Mouse (Mus musculus): ENCODE results near the gene Aurkb.

Gene Aurkb

DNA sequence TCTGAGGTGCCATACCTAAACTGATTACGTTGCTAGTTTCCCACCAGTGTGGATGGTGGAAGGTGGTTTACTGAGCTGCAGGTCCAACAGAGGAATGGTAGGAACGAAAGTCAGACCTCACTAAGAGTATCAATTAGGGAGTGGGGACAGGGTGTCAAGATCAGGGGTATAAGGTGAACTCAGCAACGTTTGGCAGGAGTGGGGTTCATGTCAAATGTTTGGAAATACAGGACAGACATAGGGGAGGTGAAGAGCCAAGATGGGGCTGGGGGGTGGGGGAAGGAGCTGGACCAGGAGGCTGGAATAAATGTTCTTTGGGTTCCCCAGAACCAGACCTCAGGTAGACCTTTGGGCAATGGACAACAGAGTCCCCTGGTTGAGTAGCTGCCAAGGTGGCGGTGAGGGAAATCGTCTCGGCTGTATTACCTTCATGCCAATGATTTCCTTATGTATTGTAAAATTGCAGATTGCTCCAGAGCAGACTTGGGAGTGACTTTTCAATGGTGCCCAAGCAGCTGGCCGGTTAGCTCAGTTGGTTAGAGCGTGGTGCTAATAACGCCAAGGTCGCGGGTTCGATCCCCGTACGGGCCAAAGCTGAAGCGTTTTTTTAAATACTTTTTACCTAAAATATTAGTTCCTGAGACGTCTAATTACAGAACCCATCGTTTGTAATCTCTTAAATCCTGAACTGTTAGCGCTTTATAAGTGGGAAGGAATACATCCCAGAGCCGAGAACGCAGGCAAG, 8.8 kb upstream of the Aurkb start:
- DNase-seq (ENCODE audit: extremely low read depth, low read depth, low spot score) = no peak

DNA sequence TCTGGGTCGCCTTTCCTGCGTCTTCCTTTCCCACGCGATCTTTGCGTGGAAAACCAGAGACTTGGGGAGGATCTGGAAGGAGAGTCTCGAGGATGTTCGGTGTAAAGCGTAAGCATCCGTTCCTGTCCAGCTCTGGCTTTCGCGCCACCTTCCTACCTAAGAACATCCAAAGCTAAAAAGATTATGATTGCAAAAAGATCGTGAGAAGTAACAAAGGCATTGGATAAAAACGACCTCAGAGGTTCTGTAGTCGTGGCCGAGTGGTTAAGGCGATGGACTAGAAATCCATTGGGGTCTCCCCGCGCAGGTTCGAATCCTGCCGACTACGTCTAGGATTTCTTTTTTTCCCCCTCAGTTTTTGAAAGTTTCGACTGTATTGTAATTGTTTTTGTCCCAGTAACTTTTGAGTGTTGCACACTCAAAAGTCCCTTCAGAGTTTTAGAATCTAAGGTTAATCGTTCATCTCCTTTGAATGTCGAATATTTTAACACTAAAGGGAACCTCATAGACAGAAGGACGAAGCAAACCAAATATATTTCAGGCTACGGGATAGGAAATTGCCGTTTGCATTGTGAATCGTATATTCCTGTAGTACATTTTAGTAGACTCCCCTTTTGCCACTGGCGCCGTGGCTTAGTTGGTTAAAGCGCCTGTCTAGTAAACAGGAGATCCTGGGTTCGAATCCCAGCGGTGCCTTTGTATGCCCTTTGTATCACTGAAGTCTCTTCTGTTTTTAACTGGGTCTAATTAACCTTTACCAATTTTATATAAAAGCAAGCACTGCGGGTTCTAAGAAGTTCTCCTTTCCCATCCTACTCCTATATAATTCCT, 8.0 kb upstream of the Aurkb start:
- DNase-seq (ENCODE audit: extremely low read depth, low read depth, low spot score) = no peak

DNA sequence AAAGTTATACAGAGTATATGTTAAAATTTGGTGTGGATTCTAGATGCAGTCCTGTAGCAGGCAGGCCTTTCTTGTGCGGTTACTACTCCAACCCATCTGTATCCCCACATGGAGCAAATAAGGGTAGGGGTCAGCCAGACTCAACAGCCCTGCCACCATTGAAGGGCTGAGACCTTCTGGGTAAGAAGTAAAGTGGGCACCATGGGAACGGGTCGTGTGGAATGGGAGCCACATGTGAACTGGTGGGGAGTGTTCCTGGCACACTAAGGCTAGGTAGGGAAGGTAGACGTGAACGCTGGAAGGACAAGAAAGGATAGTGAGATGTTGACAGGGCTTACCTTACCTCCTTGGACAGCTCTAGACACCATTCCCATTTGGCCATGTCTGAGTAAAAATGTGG, 7.3 kb upstream of the Aurkb start:
- DNase-seq (ENCODE audit: extremely low read depth, low read depth, low spot score) = no peak

DNA sequence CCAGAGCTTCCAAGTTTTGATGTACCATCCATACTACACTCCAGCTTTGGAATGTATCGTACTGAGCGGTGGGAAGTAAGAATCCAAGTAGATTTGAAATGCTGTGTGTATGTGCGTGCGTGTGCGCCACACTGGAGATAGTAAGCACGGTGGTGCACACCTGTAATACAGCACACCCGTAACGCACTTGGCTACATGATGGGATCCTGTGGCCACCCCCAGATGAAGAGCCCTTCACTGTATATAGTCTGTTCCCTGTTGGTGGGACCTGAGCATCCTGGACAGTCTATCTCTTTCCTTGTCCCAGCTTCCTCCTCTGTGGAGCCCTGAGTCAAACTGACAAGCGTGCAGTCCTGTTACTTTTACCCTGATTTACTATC, 938 bp downstream of the Aurkb start:
- no peak for DNase-seq (ENCODE audit: extremely low read depth, low read depth, low spot score)

DNA sequence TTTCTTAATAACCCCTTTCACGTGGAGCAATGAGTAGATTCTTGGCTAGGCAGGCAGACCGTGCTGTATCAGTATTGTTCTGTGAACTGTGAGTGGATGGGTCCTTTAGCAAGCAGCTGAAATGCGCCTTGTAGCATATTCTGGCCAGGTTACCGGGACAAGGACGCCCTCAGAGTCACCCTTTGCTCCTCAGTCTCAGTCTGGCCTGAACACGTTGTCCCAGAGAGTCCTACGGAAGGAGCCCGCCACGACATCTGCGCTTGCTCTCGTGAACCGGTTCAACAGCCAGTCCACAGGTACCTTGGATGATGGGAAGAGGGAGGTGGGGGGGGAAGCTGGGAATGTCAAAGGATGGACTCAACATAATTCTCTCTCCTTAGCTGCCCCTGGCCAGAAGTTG, 2.1 kb downstream of the Aurkb start:
- no peak for DNase-seq (ENCODE audit: extremely low read depth, low read depth, low spot score)

DNA sequence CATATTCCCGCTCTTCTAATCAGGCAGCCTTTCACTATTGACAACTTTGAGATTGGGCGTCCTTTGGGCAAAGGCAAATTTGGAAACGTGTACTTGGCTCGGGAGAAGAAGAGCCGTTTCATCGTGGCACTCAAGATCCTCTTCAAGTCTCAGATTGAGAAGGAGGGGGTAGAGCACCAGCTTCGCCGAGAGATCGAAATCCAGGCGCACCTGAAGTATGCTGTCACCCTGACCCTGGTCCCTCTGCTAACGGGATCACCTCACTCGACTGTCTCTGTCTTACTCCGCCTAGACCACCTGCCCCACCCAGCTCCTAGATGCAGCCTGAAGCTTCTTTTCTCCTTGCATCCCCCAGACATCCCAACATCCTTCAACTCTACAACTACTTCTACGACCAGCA, 2.7 kb downstream of the Aurkb start:
- no peak for DNase-seq (ENCODE audit: extremely low read depth, low read depth, low spot score)

DNA sequence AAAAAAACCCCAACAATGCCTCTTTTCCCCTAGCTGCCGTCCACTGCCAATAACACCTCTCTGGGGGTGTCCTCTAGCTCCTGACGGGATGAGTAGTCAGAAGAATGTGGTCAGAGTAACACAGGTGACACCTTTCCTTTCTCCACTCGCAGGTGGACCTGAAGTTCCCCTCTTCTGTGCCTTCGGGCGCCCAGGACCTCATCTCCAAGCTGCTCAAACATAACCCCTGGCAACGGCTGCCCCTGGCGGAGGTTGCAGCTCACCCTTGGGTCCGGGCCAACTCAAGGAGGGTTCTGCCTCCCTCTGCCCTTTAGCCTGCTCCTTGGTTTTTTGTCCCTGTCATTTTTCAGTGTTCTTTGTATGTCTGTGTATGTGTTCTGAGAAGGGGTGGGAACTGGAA, 5.3 kb downstream of the Aurkb start:
- no peak for DNase-seq (ENCODE audit: extremely low read depth, low read depth, low spot score)

DNA sequence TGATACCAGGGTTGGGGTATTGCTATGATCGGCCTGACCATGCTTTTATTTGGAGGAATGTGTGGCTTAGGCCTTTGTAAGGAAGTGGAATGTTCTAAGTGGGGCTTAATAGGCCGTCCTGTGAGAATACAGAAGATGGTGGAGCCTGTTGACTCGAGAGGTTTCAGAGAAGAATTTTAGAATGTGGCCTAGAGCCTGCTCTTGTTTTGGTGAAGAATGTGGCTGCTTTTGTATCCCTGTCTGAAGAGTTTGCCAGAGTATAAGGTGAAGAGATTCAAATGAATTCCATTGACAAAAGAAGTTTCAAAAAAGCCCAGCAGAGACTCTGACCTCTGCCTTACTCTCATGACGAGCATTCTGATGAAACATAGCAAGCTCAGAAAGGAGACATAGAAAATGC, 6.3 kb downstream of the Aurkb start:
- no peak for DNase-seq (ENCODE audit: extremely low read depth, low read depth, low spot score)

DNA sequence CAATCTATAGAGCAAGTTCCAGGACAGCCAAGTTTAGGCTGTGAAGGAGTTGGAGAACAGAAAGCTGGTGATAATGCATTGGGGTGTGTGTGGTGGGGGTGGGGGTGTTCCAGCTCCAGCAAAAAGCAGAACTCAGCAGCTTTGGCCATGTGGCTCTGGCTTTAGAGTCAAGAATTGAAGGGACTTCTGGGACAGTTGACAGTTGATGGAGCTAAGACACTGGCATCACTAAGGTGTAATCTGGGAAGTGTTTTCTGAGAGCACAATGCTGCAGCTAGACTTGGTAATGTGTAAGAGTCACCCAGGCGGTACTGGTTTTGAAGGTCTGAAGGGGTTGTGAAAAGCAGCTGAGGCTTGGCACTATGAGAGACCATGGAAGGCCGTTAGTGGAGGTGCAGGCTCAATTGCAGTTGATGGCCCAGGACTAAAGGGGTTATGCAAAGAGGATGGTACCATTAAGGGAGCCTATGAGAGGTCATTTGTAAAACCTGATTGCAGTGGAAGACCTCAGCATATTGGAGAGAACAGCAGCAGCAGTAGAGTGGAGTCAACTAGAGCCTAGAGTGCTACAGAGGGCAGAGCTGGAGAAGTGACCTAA, 7.5 kb downstream of the Aurkb start:
- no peak for DNase-seq (ENCODE audit: extremely low read depth, low read depth, low spot score)

DNA sequence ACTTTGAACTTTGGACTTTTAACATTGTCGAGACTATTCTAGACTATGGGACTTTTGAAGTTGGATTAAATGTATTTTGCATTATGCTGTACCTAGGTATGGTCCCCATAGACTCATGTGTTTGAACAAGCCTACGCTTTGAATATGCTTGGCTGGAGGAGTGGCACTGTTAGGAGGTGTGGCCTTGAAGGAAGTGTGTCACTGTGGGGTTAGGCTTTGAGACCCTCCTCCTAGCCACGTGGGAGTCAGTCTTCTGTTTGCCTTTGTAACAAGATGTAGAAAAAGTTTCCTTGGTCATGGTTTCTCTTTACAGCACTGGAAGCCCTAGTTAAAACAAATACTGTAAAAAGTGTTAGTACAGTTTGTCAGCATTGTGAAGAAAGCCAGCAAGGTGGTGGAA, 8.4 kb downstream of the Aurkb start:
- DNase-seq (ENCODE audit: extremely low read depth, low read depth, low spot score) = no peak

DNA sequence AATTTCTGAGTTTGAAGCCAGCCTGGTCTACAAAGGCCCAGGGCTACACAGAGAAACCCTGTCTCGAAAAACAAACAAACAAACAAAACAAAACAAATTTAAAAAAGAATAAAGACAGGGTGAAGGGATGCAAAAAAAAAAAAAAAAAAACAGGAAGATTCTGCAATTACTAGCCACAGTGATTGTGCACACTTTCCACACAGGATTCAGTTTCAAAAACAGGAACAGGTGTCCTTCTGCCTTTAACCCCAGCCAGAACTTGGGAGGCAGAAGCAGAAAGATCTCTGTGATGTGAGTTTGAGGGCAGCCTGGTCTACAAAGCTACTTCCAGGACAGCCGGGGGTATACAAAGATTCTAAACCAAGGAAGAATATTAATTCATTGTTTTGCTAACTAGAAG, 12.8 kb downstream of the Aurkb start:
- no peak for DNase-seq (ENCODE audit: extremely low read depth, low read depth, low spot score)

DNA sequence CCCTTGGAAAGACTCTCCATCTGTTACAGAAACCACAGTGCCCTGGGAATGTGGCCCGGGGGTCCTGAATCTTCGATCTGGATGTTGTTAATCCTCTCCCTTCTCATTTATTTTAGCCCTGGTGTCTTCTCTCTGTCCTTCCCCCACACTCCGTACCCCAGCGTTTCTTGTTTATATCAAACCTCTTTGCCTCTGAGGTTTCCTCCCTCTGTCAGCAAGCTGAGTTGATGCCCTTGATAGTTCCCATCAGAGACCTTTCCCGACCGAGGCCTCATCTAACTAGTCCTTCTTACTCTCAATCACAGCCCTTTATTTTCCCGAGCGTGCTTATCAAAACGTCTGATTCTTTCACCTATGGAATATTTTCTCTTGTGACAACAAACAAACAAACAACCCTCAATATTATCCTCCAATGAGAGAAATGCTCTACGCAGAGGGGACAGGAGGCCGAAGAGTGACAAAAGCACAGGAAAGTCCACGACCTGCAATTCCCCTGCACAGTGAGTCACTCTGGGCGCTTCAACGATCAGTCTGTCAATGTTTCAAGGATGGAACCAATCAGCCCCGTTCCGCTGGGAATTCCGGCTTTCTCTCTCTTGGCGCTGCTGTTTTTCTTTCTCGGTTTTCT, 13.4 kb downstream of the Aurkb start:
- no peak for DNase-seq (ENCODE audit: extremely low read depth, low read depth, low spot score)

DNA sequence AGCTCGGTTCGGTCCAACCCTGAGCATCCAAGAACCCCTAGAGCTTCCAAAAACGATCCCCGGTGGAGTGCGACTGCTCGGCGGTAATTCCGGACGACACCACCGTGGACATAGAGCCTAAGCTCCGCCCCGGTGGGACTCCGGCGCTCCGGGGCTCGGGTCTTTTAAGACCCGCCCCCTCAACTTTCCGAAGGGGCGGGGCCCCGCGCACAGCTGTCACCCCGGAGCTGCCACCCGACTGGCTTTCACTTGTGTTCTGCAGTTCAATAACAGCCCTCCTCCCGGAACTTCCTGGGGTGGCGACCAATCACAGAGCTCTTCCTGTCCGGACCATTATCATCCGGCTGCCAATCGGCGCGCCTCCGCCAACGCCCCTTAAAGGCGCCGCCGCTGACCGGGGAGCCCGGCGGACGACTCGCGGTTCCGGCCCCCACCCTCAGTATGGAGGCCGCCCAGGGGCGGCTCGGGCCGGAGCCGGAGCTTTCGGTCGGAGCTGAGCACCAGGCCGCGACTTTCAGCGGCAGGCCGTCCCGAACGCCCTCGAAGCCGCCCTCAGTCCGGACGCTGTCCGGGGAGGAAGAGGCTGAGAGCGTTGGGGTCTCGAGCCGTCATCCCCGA, 14.0 kb downstream of the Aurkb start, which contains the start of gene Borcs6:
Gene Borcs6 (plus strand): TSS at position 361 of the 618 bp plus-strand sequence.
- no peak for DNase-seq (ENCODE audit: extremely low read depth, low read depth, low spot score)

DNA sequence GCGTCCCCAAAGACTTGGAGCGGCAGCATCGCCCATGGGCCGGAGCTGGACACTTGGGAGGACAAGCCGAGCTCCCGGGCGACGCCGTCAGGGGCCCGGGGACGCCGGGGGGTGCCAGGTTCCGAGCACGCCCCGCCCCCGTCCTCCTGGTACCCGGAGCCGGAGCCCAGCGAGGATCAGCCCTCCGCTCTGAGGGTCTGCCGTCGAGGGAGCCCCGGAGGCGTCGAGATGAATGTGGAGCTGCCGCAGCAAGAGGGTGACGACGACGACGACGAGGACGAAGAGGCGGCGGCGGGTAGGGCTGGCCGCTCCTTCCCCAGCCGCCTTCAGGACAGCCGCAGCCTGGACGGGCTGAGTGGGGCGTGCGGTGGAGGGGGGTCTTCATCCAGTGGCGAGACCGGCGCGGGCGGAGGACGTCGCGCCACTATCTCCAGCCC, 14.5 kb downstream of the Aurkb start:
- no peak for DNase-seq (ENCODE audit: extremely low read depth, low read depth, low spot score)

DNA sequence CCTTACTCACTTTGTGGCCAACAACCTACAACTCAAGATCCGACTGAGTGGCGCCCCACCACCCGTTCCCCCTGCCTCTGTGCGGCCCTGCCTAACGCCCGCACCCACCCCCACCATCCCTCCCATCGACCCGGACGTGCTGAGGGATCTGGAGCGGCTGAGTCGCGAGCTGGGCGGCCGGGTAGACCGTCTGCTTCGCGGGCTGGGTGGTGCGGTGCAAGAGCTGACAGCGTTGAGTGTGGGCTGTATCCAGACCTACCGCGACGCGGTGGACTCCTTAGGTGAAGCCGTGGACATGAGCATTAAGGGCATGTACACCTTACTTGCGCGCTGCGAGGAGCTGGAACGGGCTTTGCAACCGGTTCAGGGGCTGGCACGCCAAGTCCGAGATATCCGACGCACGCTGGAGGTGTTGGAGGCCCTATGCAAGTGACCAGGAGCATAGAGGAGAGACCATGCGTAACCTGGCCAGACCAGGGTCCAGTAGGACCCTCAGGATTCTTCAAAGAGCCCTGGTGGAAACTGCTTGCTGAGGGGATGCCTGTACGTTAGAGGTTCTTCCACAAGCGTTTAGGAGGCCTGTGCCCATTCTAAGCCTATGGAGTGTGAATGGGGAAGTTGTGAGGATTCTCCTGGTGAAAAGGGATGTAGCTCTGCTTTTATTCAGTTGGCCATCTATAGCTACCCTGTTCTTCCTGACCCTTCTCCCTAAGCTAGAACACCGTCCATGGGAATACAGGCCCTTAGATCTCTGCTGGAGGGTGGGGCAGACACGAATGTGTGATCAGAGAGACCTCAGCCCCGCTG, 15.2 kb downstream of the Aurkb start:
- DNase-seq (ENCODE audit: extremely low read depth, low read depth, low spot score) = no peak

DNA sequence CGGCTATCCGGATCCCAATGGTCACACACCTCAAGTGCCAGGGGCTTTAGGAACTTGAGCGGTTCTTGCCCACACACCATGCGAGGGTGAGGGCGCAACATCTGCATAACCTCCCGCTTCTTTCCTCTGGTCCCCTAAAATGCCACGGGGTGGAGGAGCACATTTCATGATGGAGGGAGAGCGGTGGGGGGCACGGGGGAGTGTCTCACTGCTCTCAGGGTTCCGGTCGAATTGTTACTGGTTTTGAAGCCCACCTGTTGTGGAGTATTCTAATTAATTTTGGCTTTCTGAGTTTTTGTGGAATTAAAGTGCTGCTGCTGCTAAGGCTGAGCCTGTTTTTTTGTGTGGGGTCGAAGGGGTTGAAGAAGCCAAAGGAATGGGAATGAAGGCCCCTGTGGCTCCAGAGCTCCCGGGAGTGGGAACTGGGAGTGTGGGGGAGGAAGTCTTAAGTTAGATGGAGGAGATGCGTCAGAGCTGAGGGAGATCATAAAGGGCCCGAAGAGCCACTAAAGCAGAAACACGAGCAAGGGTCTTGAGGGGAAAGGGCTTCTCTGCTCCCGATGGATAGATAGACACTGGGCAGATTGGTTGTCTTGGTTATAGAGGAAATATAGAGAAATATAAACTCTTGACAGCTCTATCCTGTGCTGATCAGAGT, 15.9 kb downstream of the Aurkb start:
- no peak for DNase-seq (ENCODE audit: extremely low read depth, low read depth, low spot score)

DNA sequence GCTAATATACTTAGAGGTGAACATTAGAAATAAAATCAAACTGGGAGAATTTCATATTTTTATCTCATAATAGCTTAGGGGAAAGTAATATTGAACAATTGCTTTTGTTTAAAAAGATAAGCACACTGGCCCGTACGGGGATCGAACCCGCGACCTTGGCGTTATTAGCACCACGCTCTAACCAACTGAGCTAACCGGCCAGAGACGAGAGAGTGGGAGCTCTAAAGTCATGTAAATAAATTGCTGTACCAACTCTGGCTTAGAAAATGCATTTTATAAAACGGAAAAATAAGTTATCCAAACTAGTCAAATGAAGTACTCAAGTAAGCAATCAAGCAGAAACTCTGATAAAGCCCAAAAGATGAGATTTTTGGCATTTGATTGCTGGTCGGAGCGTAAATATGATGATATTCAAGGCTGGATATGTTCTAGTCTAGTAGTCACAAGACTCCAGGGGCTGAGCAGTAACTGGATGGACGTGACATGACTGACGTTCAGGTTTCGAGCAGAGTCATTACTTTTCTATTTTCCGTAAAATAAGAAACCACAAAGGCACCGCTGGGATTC, 16.8 kb downstream of the Aurkb start:
- no peak for DNase-seq (ENCODE audit: extremely low read depth, low read depth, low spot score)

DNA sequence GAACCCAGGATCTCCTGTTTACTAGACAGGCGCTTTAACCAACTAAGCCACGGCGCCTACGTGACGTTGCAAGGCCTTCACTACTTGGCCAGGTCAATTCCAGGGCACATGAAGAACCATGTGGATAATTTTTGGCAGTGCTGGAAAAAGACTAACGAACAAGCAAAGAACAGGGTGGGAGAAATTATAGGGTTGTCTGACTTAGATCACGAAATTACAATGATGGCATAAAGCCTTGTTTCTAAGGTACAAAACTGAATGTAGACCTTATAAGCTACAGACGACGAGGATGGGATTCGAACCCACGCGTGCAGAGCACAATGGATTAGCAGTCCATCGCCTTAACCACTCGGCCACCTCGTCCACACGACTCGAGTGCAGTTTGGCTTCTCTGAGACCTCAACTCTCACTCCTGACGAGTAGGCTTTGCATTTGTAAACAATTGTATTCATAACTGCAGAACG, 17.3 kb downstream of the Aurkb start:
- no peak for DNase-seq (ENCODE audit: extremely low read depth, low read depth, low spot score)
